Mouse (Mus musculus): ENCODE results near the gene Olfr76. TPM values are rescaled to one million over a fixed set of nuclear protein-coding genes. Genes with fewer than 3 reads are reported as not detected.

Gene Olfr76
- total and polyA plus RNA-seq, 3 experiments, result not detected

DNA sequence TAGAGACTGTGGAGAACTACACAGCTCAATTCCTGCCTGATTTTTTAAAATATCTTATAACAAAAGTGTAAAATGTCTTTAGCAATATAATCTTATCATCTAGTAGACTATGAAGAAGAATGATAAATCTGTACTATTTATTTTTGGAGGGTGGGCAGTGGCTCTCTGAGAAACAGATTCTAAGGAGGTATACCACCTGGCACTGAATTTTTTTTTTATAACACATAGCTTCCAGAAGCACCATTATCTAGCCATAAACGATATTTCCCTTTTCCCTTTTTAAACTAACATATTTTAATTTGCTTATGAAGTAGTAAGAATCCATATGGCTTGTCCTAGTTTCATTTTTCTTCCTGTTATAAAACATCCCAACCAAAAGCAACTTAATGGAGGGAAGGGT is 18.5 kb downstream of the Olfr76 start:
- H3K79me2 ChIP-seq (replicated peaks; ENCODE audit: control insufficient read depth, extremely low read depth, insufficient read depth, poor library complexity, severe bottlenecking), result no peaks in the 10 kb centered on the region
- H3K4me2 ChIP-seq (ENCODE audit: insufficient read depth, low read depth, poor library complexity, severe bottlenecking), result no peak overlapping the region
- no peak overlapping the region for H3K4me3 ChIP-seq (replicated peaks in 1 of 3; ENCODE audit: low read depth in 2 of 3, low read length in 2 of 3, poor library complexity in 1 of 3)
- no peak for DNase-seq (ENCODE audit: extremely low read depth)
- no peak overlapping the region for H3K9ac ChIP-seq (ENCODE audit: insufficient read depth, low read depth)
- H3K9me3 ChIP-seq (replicated peaks; ENCODE audit: low read length), result no peaks in the 10 kb centered on the region
- H3K4me1 ChIP-seq (ENCODE audit: control insufficient read depth in 1 of 2, insufficient read depth in 2 of 2), result no peaks in the 10 kb centered on the region
- in situ Hi-C loops (cut with MboI; ENCODE audit: low pct_ligation_motif_present, low pct_unique_long_range_greater_than_20kb, low sequenced_read_pairs), result no loop called here
- H3K27me3 ChIP-seq (replicated peaks), result no peaks in the 10 kb centered on the region
- dilution Hi-C loops (cut with MboI; ENCODE audit: extremely low pct_ligation_motif_present, extremely low pct_unique_long_range_greater_than_20kb, low sequenced_read_pairs), result no loop called here
- TF ChIP-seq E2F4 (IDR thresholded peaks at IDR 0.05; ENCODE audit: insufficient replicate concordance, low read depth, low read length) (no peak), RCOR1 (conservative IDR thresholded peaks at IDR 0.05; ENCODE audit: low read depth, low read length) (no peak), KAT2A (IDR thresholded peaks at IDR 0.05; ENCODE audit: insufficient replicate concordance, low read length) (no peak), MXI1 (IDR thresholded peaks at IDR 0.05; ENCODE audit: low read depth, low read length) (no peak), MAZ (IDR thresholded peaks at IDR 0.05; ENCODE audit: low read depth, low read length) (no peak), EP300 (IDR thresholded peaks at IDR 0.05; ENCODE audit: low read length) (no peak), ZKSCAN1 (IDR thresholded peaks at IDR 0.05; ENCODE audit: borderline replicate concordance, low read depth, low read length) (no peak), MEF2A (IDR thresholded peaks at IDR 0.05; ENCODE audit: borderline replicate concordance, low read depth, low read length) (no peak), MYC (IDR thresholded peaks at IDR 0.05; ENCODE audit: low read depth, low read length) (no peak), PAX5 (IDR thresholded peaks at IDR 0.05; ENCODE audit: low read length) (no peak), SMC3 (IDR thresholded peaks at IDR 0.05; ENCODE audit: low read depth, low read length) (no peak), NRF1 (IDR thresholded peaks at IDR 0.05; ENCODE audit: low read depth, low read length) (no peak), RAD21 (IDR thresholded peaks at IDR 0.05; ENCODE audit: low read depth, low read length) (no peak)
- no peaks in the 10 kb centered on the region for H3K36me3 ChIP-seq (replicated peaks in 1 of 2; ENCODE audit: control insufficient read depth in 1 of 2, insufficient read depth in 1 of 2, low read length in 1 of 2)
- no peak overlapping the region for H3K27ac ChIP-seq (ENCODE audit: insufficient read depth, low read depth)

DNA sequence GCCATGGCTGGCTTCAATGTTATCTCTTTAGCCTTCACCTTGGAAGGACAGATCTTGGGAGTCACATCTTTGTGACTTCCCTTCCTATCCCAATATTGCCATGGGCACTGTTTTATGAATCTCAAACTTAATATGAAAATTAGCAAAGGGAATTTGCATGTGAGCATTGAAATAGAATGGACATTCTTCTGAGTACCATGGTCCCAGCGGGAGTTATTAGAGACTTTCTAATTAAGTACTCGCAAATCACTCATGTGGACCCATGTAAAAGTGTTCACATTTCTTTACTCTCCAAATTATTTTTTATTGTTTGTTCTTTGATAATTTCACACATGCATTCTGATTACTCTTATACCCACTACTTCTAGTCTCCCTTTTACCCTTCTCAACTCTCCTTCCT is 19.8 kb downstream of the Olfr76 start, which contains the start of gene Olfr1427:
Olfr1427 (minus strand) TSS at position 101 of the 400 bp plus-strand sequence.
- H3K9me3 ChIP-seq (replicated peaks; ENCODE audit: low read length), result no peaks in the 10 kb centered on the region
- no peaks in the 10 kb centered on the region for H3K4me1 ChIP-seq (ENCODE audit: control insufficient read depth in 1 of 2, insufficient read depth in 2 of 2)
- H3K27me3 ChIP-seq (replicated peaks), result no peaks in the 10 kb centered on the region
- no peak within 1 kb of the TSS for H3K4me2 ChIP-seq (ENCODE audit: insufficient read depth, low read depth, poor library complexity, severe bottlenecking)
- no peak within 1 kb of the TSS for H3K9ac ChIP-seq (ENCODE audit: insufficient read depth, low read depth)
- TF ChIP-seq SIN3A (IDR thresholded peaks at IDR 0.05; ENCODE audit: low read length), result no peak
- no peaks in the 10 kb centered on the region for H3K36me3 ChIP-seq (replicated peaks in 1 of 2; ENCODE audit: control insufficient read depth in 1 of 2, insufficient read depth in 1 of 2, low read length in 1 of 2)
- H3K79me2 ChIP-seq (replicated peaks; ENCODE audit: control insufficient read depth, extremely low read depth, insufficient read depth, poor library complexity, severe bottlenecking), result no peaks in the 10 kb centered on the region
- in situ Hi-C loops (cut with MboI; ENCODE audit: low pct_ligation_motif_present, low pct_unique_long_range_greater_than_20kb, low sequenced_read_pairs), result no loop called here
- dilution Hi-C loops (cut with MboI; ENCODE audit: extremely low pct_ligation_motif_present, extremely low pct_unique_long_range_greater_than_20kb, low sequenced_read_pairs), result no loop called here
- no peak within 1 kb of the TSS for H3K4me3 ChIP-seq (replicated peaks in 1 of 3; ENCODE audit: low read depth in 2 of 3, low read length in 2 of 3, poor library complexity in 1 of 3)
- H3K27ac ChIP-seq (ENCODE audit: insufficient read depth, low read depth), result no peak within 1 kb of the TSS
- DNase-seq (ENCODE audit: extremely low read depth), result no peak

DNA sequence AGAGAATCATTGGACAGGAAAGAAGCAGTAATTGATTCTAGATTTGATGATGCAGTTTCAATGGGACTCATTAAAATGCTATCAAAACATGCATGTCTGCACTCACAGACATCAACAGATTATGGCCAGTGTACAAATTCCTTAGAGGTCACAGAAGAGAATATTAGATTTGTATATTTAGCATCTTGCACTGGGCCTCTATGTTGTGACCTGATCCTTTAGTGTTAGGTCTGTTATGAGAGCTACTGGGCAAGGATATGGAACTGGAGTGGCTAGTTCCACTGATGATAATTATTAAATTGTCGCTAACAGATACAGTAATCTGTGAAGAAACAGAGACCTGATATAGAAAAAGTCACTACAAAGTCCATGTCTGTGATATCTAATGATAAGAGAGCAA is 31.1 kb downstream of the Olfr76 start, which contains the start of gene Olfr1426:
Olfr1426 (minus strand) TSS at position 101 of the 400 bp plus-strand sequence.
- Histone ChIP-seq H3K27ac (ENCODE audit: insufficient read depth, low read depth) (no peak within 1 kb of the TSS), H3K9me3 (replicated peaks; ENCODE audit: low read length) (no peaks in the 10 kb centered on the region), H3K36me3 (replicated peaks in 1 of 2; ENCODE audit: control insufficient read depth in 1 of 2, insufficient read depth in 1 of 2, low read length in 1 of 2) (no peaks in the 10 kb centered on the region), H3K4me1 (ENCODE audit: control insufficient read depth in 1 of 2, insufficient read depth in 2 of 2) (peaks cover 0 to 3% of the 10 kb centered on the region in 2 experiments; a peak in 1 of 4 replicates), H3K9ac (ENCODE audit: insufficient read depth, low read depth) (no peak within 1 kb of the TSS), H3K27me3 (replicated peaks) (no peaks in the 10 kb centered on the region), H3K4me2 (ENCODE audit: insufficient read depth, low read depth, poor library complexity, severe bottlenecking) (no peak within 1 kb of the TSS), H3K79me2 (replicated peaks; ENCODE audit: control insufficient read depth, extremely low read depth, insufficient read depth, poor library complexity, severe bottlenecking) (no peaks in the 10 kb centered on the region), H3K4me3 (replicated peaks in 1 of 3; ENCODE audit: low read depth in 2 of 3, low read length in 2 of 3, poor library complexity in 1 of 3) (no peak within 1 kb of the TSS)
- TF ChIP-seq ZKSCAN1 (IDR thresholded peaks at IDR 0.05; ENCODE audit: borderline replicate concordance, low read depth, low read length) (no peak), MAZ (IDR thresholded peaks at IDR 0.05; ENCODE audit: low read depth, low read length) (no peak), MEF2A (IDR thresholded peaks at IDR 0.05; ENCODE audit: borderline replicate concordance, low read depth, low read length) (no peak), ZC3H11A (IDR thresholded peaks at IDR 0.05; ENCODE audit: low read depth, low read length) (no peak), MYC (IDR thresholded peaks at IDR 0.05; ENCODE audit: low read depth, low read length) (no peak), IRF4 (IDR thresholded peaks at IDR 0.05; ENCODE audit: low read depth, low read length) (no peak), CHD1 (IDR thresholded peaks at IDR 0.05; ENCODE audit: low read depth, low read length) (no peak), ETS1 (conservative IDR thresholded peaks at IDR 0.05; ENCODE audit: low read depth, low read length) (no peak), SMC3 (IDR thresholded peaks at IDR 0.05; ENCODE audit: low read depth, low read length) (no peak), JUN (IDR thresholded peaks at IDR 0.05; ENCODE audit: insufficient read depth, low read depth, low read length) (no peak), PAX5 (IDR thresholded peaks at IDR 0.05; ENCODE audit: low read length) (no peak), HCFC1 (IDR thresholded peaks at IDR 0.05; ENCODE audit: low read depth, low read length) (no peak)
- in situ Hi-C loops (cut with MboI; ENCODE audit: low pct_ligation_motif_present, low pct_unique_long_range_greater_than_20kb, low sequenced_read_pairs) (no loop called here), dilution Hi-C loops (cut with MboI; ENCODE audit: extremely low pct_ligation_motif_present, extremely low pct_unique_long_range_greater_than_20kb, low sequenced_read_pairs) (no loop called here)
- DNase-seq (ENCODE audit: extremely low read depth), result no peak
